ENCODE assay signal across 8 mouse cellular contexts in genomic region chr11:26209811-26210581, GRCm38 (mm10). TPM values are rescaled to one million over a fixed set of nuclear protein-coding genes. Genes with fewer than 3 reads are reported as not detected.
A peak's percentile ranks its signal among the peaks of the same experiment; 100 is the strongest.
DNase-seq lines count a peak whose midpoint lies in the region; ATAC-seq lines count a peak whose summit lies in the region.

No protein-coding gene starts in this region.

- WGBS in embryonic facial prominence, embryonic 14.5 days: 3% methylated on average over 11 of the region's 73 CpGs
- WGBS in heart, embryonic 11.5 days (ENCODE audit: insufficient replicate concordance): 2% methylated on average over 31 of the region's 73 CpGs
- WGBS in kidney, embryonic 15.5 days: 2% methylated on average over 39 of the region's 73 CpGs
- 2% methylated on average over 55 of the region's 73 CpGs for WGBS in liver, embryonic 11.5 days
- WGBS in stomach, embryonic 15.5 days: under 1% methylated on average over 61 of the region's 73 CpGs

- peak; percentile 21 to 33 for DNase-seq in spleen, adult 18-20 months
- DNase-seq in spleen, adult 12 weeks (ENCODE audit: low spot score): no peak
- peak; percentile 77 for DNase-seq in embryonic facial prominence, embryonic 14.5 days (ENCODE audit: low spot score)
- DNase-seq in liver, embryonic 11.5 days (ENCODE audit: low spot score): peak; percentile 73
- DNase-seq in naive thymus-derived CD4-positive, alpha-beta T cell, adult 2 months (ENCODE audit: low read depth): peak; percentile 5

- H3K4me2 ChIP-seq in embryonic facial prominence, embryonic 14.5 days (ENCODE audit: low read depth, low read length): peak overlapping the region; percentile 75
- peak overlapping the region; percentile 71 for H3K4me2 ChIP-seq in heart, embryonic 11.5 days
- peak overlapping the region; percentile 81 for H3K4me2 ChIP-seq in kidney, embryonic 15.5 days
- H3K4me2 ChIP-seq in liver, embryonic 11.5 days: peak overlapping the region; percentile 89
- H3K4me2 ChIP-seq in stomach, embryonic 15.5 days: peak overlapping the region; percentile 69

- H3K27ac ChIP-seq in embryonic facial prominence, embryonic 14.5 days (replicated peaks; ENCODE audit: low read depth, low read length): peak overlapping the region; percentile 96
- H3K27ac ChIP-seq in heart, embryonic 11.5 days (ENCODE audit: low read depth, low read length): peak overlapping the region; percentile 92
- peak overlapping the region; percentile 95 for H3K27ac ChIP-seq in kidney, embryonic 15.5 days
- H3K27ac ChIP-seq in liver, embryonic 11.5 days (ENCODE audit: low read depth, low read length): peak overlapping the region; percentile 83
- H3K27ac ChIP-seq in stomach, embryonic 15.5 days: peak overlapping the region; percentile 93

- peak; percentile 95 for ATAC-seq in embryonic facial prominence, embryonic 14.5 days (ENCODE audit: low read depth)
- ATAC-seq in heart, embryonic 11.5 days (replicated peaks; ENCODE audit: insufficient number of reproducible peaks, low FRiP score, low TSS enrichment): peak; percentile 89
- ATAC-seq in kidney, embryonic 15.5 days (replicated peaks; ENCODE audit: low FRiP score): peak; percentile 98
- peak; percentile 89 for ATAC-seq in liver, embryonic 11.5 days (replicated peaks; ENCODE audit: low FRiP score)
- peak; percentile 95 for ATAC-seq in stomach, embryonic 15.5 days (ENCODE audit: insufficient read depth, low FRiP score, low read depth)

- no peaks in the 10 kb centered on the region for H3K4me1 ChIP-seq in embryonic facial prominence, embryonic 14.5 days (ENCODE audit: control insufficient read depth, insufficient read depth, low read length)
- H3K4me1 ChIP-seq in heart, embryonic 11.5 days (ENCODE audit: control insufficient read depth, insufficient read depth, low read length): no peaks in the 10 kb centered on the region
- 0 out of 2 replicates have a peak, but pooled peaks cover 5% of the 10 kb centered on the region for H3K4me1 ChIP-seq in kidney, embryonic 15.5 days
- H3K4me1 ChIP-seq in liver, embryonic 11.5 days (replicated peaks; ENCODE audit: control insufficient read depth, insufficient read depth, low read length): no peaks in the 10 kb centered on the region
- peaks cover 3% of the 10 kb centered on the region; the same call in 1 of the 2 replicates for H3K4me1 ChIP-seq in stomach, embryonic 15.5 days

- no peaks in the 10 kb centered on the region for H3K36me3 ChIP-seq in embryonic facial prominence, embryonic 14.5 days (ENCODE audit: control insufficient read depth, insufficient read depth, low read length)
- H3K36me3 ChIP-seq in heart, embryonic 11.5 days (ENCODE audit: control insufficient read depth, insufficient read depth, low read length): no peaks in the 10 kb centered on the region
- H3K36me3 ChIP-seq in kidney, embryonic 15.5 days: no peaks in the 10 kb centered on the region
- no peaks in the 10 kb centered on the region for H3K36me3 ChIP-seq in liver, embryonic 11.5 days (ENCODE audit: control insufficient read depth, insufficient read depth, low read length)
- no peaks in the 10 kb centered on the region for H3K36me3 ChIP-seq in stomach, embryonic 15.5 days

- peak overlapping the region; percentile 98 for H3K9ac ChIP-seq in embryonic facial prominence, embryonic 14.5 days (ENCODE audit: low read depth, low read length)
- H3K9ac ChIP-seq in heart, embryonic 11.5 days (ENCODE audit: low read depth, low read length): peak overlapping the region; percentile 97
- H3K9ac ChIP-seq in kidney, embryonic 15.5 days: peak overlapping the region; percentile 81
- peak overlapping the region; percentile 78 for H3K9ac ChIP-seq in liver, embryonic 11.5 days (ENCODE audit: low read depth, low read length)
- peak overlapping the region; percentile 78 for H3K9ac ChIP-seq in stomach, embryonic 15.5 days

- H3K4me3 ChIP-seq in embryonic facial prominence, embryonic 14.5 days (ENCODE audit: low read depth, low read length): peak overlapping the region; percentile 82
- H3K4me3 ChIP-seq in heart, embryonic 11.5 days (ENCODE audit: low read depth, low read length): peak overlapping the region; percentile 66
- H3K4me3 ChIP-seq in kidney, embryonic 15.5 days (replicated peaks): peak overlapping the region; percentile 68
- peak overlapping the region; percentile 64 for H3K4me3 ChIP-seq in liver, embryonic 11.5 days (ENCODE audit: low read depth, low read length)
- peak overlapping the region; percentile 69 for H3K4me3 ChIP-seq in stomach, embryonic 15.5 days (replicated peaks)

- no peaks in the 10 kb centered on the region for H3K27me3 ChIP-seq in embryonic facial prominence, embryonic 14.5 days (replicated peaks; ENCODE audit: control insufficient read depth, insufficient read depth, low read length)
- H3K27me3 ChIP-seq in heart, embryonic 11.5 days (ENCODE audit: control insufficient read depth, insufficient read depth, low read length): no peaks in the 10 kb centered on the region
- H3K27me3 ChIP-seq in kidney, embryonic 15.5 days: no peaks in the 10 kb centered on the region
- H3K27me3 ChIP-seq in liver, embryonic 11.5 days (replicated peaks; ENCODE audit: control insufficient read depth, insufficient read depth, low read length): no peaks in the 10 kb centered on the region; the same call in 1 of the 2 replicates
- no peaks in the 10 kb centered on the region for H3K27me3 ChIP-seq in stomach, embryonic 15.5 days (replicated peaks)

- H3K9me3 ChIP-seq in embryonic facial prominence, embryonic 14.5 days (ENCODE audit: control insufficient read depth, low read length): no peaks in the 10 kb centered on the region
- H3K9me3 ChIP-seq in heart, embryonic 11.5 days (replicated peaks; ENCODE audit: control insufficient read depth, low read length): no peaks in the 10 kb centered on the region
- H3K9me3 ChIP-seq in kidney, embryonic 15.5 days (replicated peaks): no peaks in the 10 kb centered on the region
- no peaks in the 10 kb centered on the region for H3K9me3 ChIP-seq in liver, embryonic 11.5 days (ENCODE audit: control insufficient read depth, low read length)
- no peaks in the 10 kb centered on the region for H3K9me3 ChIP-seq in stomach, embryonic 15.5 days

RNA-seq across cellular contexts. Expression of gene 5730522E02Rik, which starts 0.6 kb away (rescaled TPM):
- polyA plus RNA-seq in embryonic facial prominence, embryonic 14.5 days (2014; fragmentation: Nextera tagmentation; extraction: Ambion mirVana): 2.6 and 2.9 TPM in 2 replicates
- 1.3 and 1.7 TPM in 2 replicates for polyA plus RNA-seq in heart, embryonic 11.5 days (2014; fragmentation: Nextera tagmentation; extraction: Ambion mirVana)
- polyA plus RNA-seq in kidney, embryonic 15.5 days (2015; fragmentation: Nextera tagmentation; extraction: Ambion mirVana): 3.0 and 3.5 TPM in 2 replicates
- polyA plus RNA-seq in liver, embryonic 11.5 days (2014; fragmentation: Nextera tagmentation; extraction: Ambion mirVana): 1.3 and 1.4 TPM in 2 replicates
- polyA plus RNA-seq in stomach, embryonic 15.5 days (2015; fragmentation: Nextera tagmentation; extraction: Ambion mirVana): 2.7 and 3.2 TPM in 2 replicates
